Mouse (Mus musculus) limb, embryonic 10.5 days (tissue): ENCODE data around the gene Chadl. TPM values are rescaled to one million over a fixed set of nuclear protein-coding genes. Genes with fewer than 3 reads are reported as not detected.

ENCODE experiments used
- DNase-seq: peaks from one replicate; pipeline ENCODE4 v3.0.0-alpha.2; 2017; ENCODE audit warnings: low spot score
- H3K27ac ChIP-seq: fragments of 300-500 bp; sonication (generic); 2 replicates; pipeline ENCODE4 v1.5.1; 2016; ENCODE audit warnings: mild to moderate bottlenecking
- H3K27me3 ChIP-seq: fragments of 300-500 bp; sonication (generic); 2 replicates; pipeline ENCODE4 v1.6.1; 2016; ENCODE audit warnings: low read depth, mild to moderate bottlenecking; ENCODE audit not compliant: poor library complexity, severe bottlenecking
- H3K36me3 ChIP-seq: fragments of 300-500 bp; sonication (generic); 2 replicates; pipeline ENCODE4 v1.6.1; 2016; ENCODE audit warnings: mild to moderate bottlenecking, moderate library complexity
- H3K4me1 ChIP-seq: fragments of 300-500 bp; sonication (generic); 2 replicates; pipeline ENCODE4 v1.6.1; 2016
- H3K4me3 ChIP-seq: fragments of 300-500 bp; sonication (generic); 2 replicates; pipeline ENCODE4 v1.5.1; 2016; ENCODE audit warnings: mild to moderate bottlenecking, moderate library complexity
- H3K9me3 ChIP-seq: fragments of 300-500 bp; sonication (generic); replicated peaks from 2 replicates; pipeline ENCODE4 v1.6.1; 2016; ENCODE audit warnings: mild to moderate bottlenecking
- WGBS: fragments of 180-500 bp; shearing (Covaris S2); methylation state at CpG from one replicate; pipeline ENCODE4 v1.1.7; 2016; 5-methylcytosine and 5-hydroxymethylcytosine counted together
- polyA plus RNA-seq: library from polyadenylated mRNA; unstranded; fragments of >200 nt; fragmentation: Nextera tagmentation; extraction: Ambion mirVana; gene quantifications from 2 replicates; pipeline ENCODE4 v1.2.1, GENCODE M21; 2016

Chadl gene
- polyA plus RNA-seq, 1 experiment from 2014 or later: 2.4 TPM

GRCm38 (mm10) chr15:81693967-81694881 is 2.9 kb downstream of the Chadl start:
- Histone ChIP-seq H3K27me3 (peaks cover 63% of the 10 kb centered on the region), H3K9me3 (no peaks in the 10 kb centered on the region), H3K4me3 (peak overlapping the region; percentile 68), H3K4me1 (peaks cover 30% of the 10 kb centered on the region), H3K36me3 (no peaks in the 10 kb centered on the region), H3K27ac (peak overlapping the region; percentile 86)
- WGBS: 1% methylated on average over 94 of the region's 107 CpGs
- DNase-seq: peak; percentile 92

GRCm38 (mm10) chr15:81693366-81693966 is 3.6 kb downstream of the Chadl start:
- peak overlapping the region; percentile 86 for H3K27ac ChIP-seq
- WGBS: 6% methylated on average over 41 of the region's 41 CpGs
- peaks cover 30% of the 10 kb centered on the region for H3K4me1 ChIP-seq
- peak overlapping the region; percentile 68 for H3K4me3 ChIP-seq
- H3K36me3 ChIP-seq: peaks cover 6% of the 10 kb centered on the region
- no peak for DNase-seq
- H3K9me3 ChIP-seq: no peaks in the 10 kb centered on the region
- peaks cover 63% of the 10 kb centered on the region for H3K27me3 ChIP-seq

GRCm38 (mm10) chr15:81680301-81680805 is 16.7 kb downstream of the Chadl start:
- WGBS: 93% methylated on average over 4 of the region's 4 CpGs
- peaks cover 91% of the 10 kb centered on the region for H3K36me3 ChIP-seq

GRCm38 (mm10) chr15:81676637-81677036 is 20.4 kb downstream of the Chadl start:
- DNase-seq: no peak
- H3K36me3 ChIP-seq: peaks cover 81% of the 10 kb centered on the region
- 94% methylated on average over 3 of the region's 3 CpGs for WGBS
- H3K4me3 ChIP-seq: no peak overlapping the region
- no peaks in the 10 kb centered on the region for H3K4me1 ChIP-seq
- H3K27me3 ChIP-seq: no peaks in the 10 kb centered on the region
- no peak overlapping the region for H3K27ac ChIP-seq
- H3K9me3 ChIP-seq: no peaks in the 10 kb centered on the region

More at GRCm38 (mm10) chr15:81680301-81680805, 16.7 kb downstream of the Chadl start:
- no peak for DNase-seq
- H3K9me3 ChIP-seq: no peaks in the 10 kb centered on the region
- H3K27ac ChIP-seq: no peak overlapping the region
- H3K4me3 ChIP-seq: no peak overlapping the region
- H3K27me3 ChIP-seq: no peaks in the 10 kb centered on the region
- no peaks in the 10 kb centered on the region for H3K4me1 ChIP-seq

- DNase-seq: peak; percentile 44
- no peaks in the 10 kb centered on the region for H3K9me3 ChIP-seq
- peaks cover under 1% of the 10 kb centered on the region for H3K4me1 ChIP-seq
- H3K27me3 ChIP-seq: no peaks in the 10 kb centered on the region
- WGBS: 88% methylated on average over 4 of the region's 4 CpGs
- peaks cover 74% of the 10 kb centered on the region for H3K36me3 ChIP-seq
- H3K27ac ChIP-seq: no peak overlapping the region
- no peak overlapping the region for H3K4me3 ChIP-seq
These were observed 26.9 kb downstream of the Chadl start for GRCm38 (mm10) chr15:81670231-81670640.

GRCm38 (mm10) chr15:81666957-81667356 is 30.1 kb downstream of the Chadl start:
- no peak overlapping the region for H3K27ac ChIP-seq
- H3K36me3 ChIP-seq: peaks cover 50% of the 10 kb centered on the region
- H3K9me3 ChIP-seq: no peaks in the 10 kb centered on the region
- WGBS: 91% methylated on average over 10 of the region's 10 CpGs
- no peak overlapping the region for H3K4me3 ChIP-seq
- H3K27me3 ChIP-seq: no peaks in the 10 kb centered on the region
- no peak for DNase-seq
- peaks cover 11% of the 10 kb centered on the region for H3K4me1 ChIP-seq

GRCm38 (mm10) chr15:81663697-81664561 is 33.2 kb downstream of the Chadl start, which contains the start of gene L3mbtl2:
Gene L3mbtl2, plus strand, starts transcription at chr15:81663889.
- Histone ChIP-seq H3K9me3 (no peaks in the 10 kb centered on the region), H3K4me3 (peak within 1 kb of the TSS; percentile 91), H3K27ac (peak within 1 kb of the TSS; percentile 83), H3K36me3 (peaks cover 22% of the 10 kb centered on the region), H3K27me3 (no peaks in the 10 kb centered on the region), H3K4me1 (peaks cover 11% of the 10 kb centered on the region)
- DNase-seq: peak; percentile 91
- under 1% methylated on average over 55 of the region's 55 CpGs for WGBS

GRCm38 (mm10) chr15:81663281-81663680 is 33.8 kb downstream of the Chadl start:
- Histone ChIP-seq H3K27ac (no peak overlapping the region), H3K36me3 (peaks cover 15% of the 10 kb centered on the region), H3K4me3 (peak overlapping the region; percentile 91), H3K4me1 (peaks cover 11% of the 10 kb centered on the region), H3K9me3 (no peaks in the 10 kb centered on the region), H3K27me3 (no peaks in the 10 kb centered on the region)
- 67% methylated on average over 10 of the region's 10 CpGs for WGBS
- no peak for DNase-seq

GRCm38 (mm10) chr15:81661701-81662100 is 35.4 kb downstream of the Chadl start:
- no peaks in the 10 kb centered on the region for H3K9me3 ChIP-seq
- no peaks in the 10 kb centered on the region for H3K36me3 ChIP-seq
- H3K4me1 ChIP-seq: peaks cover 11% of the 10 kb centered on the region
- H3K27me3 ChIP-seq: no peaks in the 10 kb centered on the region
- no peak overlapping the region for H3K4me3 ChIP-seq
- no peak overlapping the region for H3K27ac ChIP-seq
- WGBS: 97% methylated on average over 2 of the region's 2 CpGs
- no peak for DNase-seq

GRCm38 (mm10) chr15:81650636-81651035 is 46.5 kb downstream of the Chadl start:
- 93% methylated on average over 7 of the region's 7 CpGs for WGBS
- no peaks in the 10 kb centered on the region for H3K4me1 ChIP-seq
- no peak for DNase-seq
- no peak overlapping the region for H3K27ac ChIP-seq
- no peaks in the 10 kb centered on the region for H3K27me3 ChIP-seq
- no peaks in the 10 kb centered on the region for H3K9me3 ChIP-seq
- H3K4me3 ChIP-seq: no peak overlapping the region
- peaks cover 71% of the 10 kb centered on the region for H3K36me3 ChIP-seq

GRCm38 (mm10) chr15:81649516-81650455 is 47.3 kb downstream of the Chadl start:
- no peaks in the 10 kb centered on the region for H3K4me1 ChIP-seq
- H3K36me3 ChIP-seq: peaks cover 80% of the 10 kb centered on the region
- WGBS: 91% methylated on average over 8 of the region's 8 CpGs
- no peaks in the 10 kb centered on the region for H3K9me3 ChIP-seq
- DNase-seq: no peak
- no peak overlapping the region for H3K4me3 ChIP-seq
- no peaks in the 10 kb centered on the region for H3K27me3 ChIP-seq
- H3K27ac ChIP-seq: no peak overlapping the region
